Mouse (Mus musculus) G1E (cell line): Measurements from ENCODE around the gene Me1. TPM values are rescaled to one million over a fixed set of nuclear protein-coding genes. Genes with fewer than 3 reads are reported as not detected.

Source experiments
- ATAC-seq: 2 replicates; pipeline ENCODE4 v1.8.0; 2016; ENCODE audit warnings: mild to moderate bottlenecking; ENCODE audit not compliant: insufficient number of reproducible peaks, poor library complexity, low FRiP score, severe bottlenecking; ENCODE audit errors: extremely low read depth
- DNase-seq: peaks from one replicate; pipeline ENCODE4 v3.0.0; 2012; ENCODE audit warnings: low spot score
- H3K27me3 ChIP-seq: 2 replicates; pipeline ENCODE4 v1.6.1; 2012; ENCODE audit warnings: mild to moderate bottlenecking, low read length, inconsistent platforms; ENCODE audit not compliant: insufficient read depth
- H3K36me3 ChIP-seq: replicated peaks from 2 replicates; pipeline ENCODE3; 2012; ENCODE audit warnings: mild to moderate bottlenecking, inconsistent platforms
- H3K4me1 ChIP-seq: 2 replicates; pipeline ENCODE4 v1.6.1; 2012; ENCODE audit warnings: low read depth, low read length, inconsistent platforms, mixed read lengths; ENCODE audit not compliant: insufficient read depth
- H3K4me3 ChIP-seq: 2 replicates; pipeline ENCODE4 v1.5.1; 2012; ENCODE audit warnings: low read depth, mild to moderate bottlenecking, inconsistent platforms, low read length, moderate library complexity, mixed read lengths
- H3K9me3 ChIP-seq: replicated peaks from 2 replicates; pipeline ENCODE4 v1.6.1; 2012; ENCODE audit warnings: inconsistent platforms
- CTCF ChIP-seq: IDR thresholded peaks from 2 replicates; pipeline ENCODE4 v1.5.1; 2012; ENCODE audit warnings: low read depth, low read length, inconsistent platforms, mixed read lengths
- GATA1 ChIP-seq: IDR thresholded peaks from 2 replicates; pipeline ENCODE4 v1.6.1; 2012; ENCODE audit warnings: borderline replicate concordance, low read length, inconsistent platforms, mixed read lengths
- GATA2 ChIP-seq: IDR thresholded peaks from 2 replicates; pipeline ENCODE4 v1.6.1; 2012; ENCODE audit warnings: low read depth, low read length, inconsistent platforms, borderline replicate concordance
- POLR2AphosphoS5 ChIP-seq: IDR thresholded peaks from 2 replicates; pipeline ENCODE4 v1.6.1; 2012; ENCODE audit warnings: low read depth, low read length, inconsistent platforms; ENCODE audit not compliant: insufficient replicate concordance
- TAL1 ChIP-seq: conservative IDR thresholded peaks from 2 replicates; pipeline ENCODE4 v1.6.1; 2012; ENCODE audit warnings: low read depth, low read length, inconsistent platforms, mixed read lengths
- polyA plus RNA-seq: library from polyadenylated mRNA; stranded (reverse); fragments of >175 nt; gene quantifications from 2 replicates; pipeline ENCODE4 v1.2.3, GENCODE M21; 2012
- total RNA-seq, 2 experiments: library from RNA; stranded (forward) in 1 of 2; stranded (reverse) in 1 of 2; fragments of 200-1000 nt in 1 of 2; fragments of >200 nt in 1 of 2; fragmentation: Nextera tagmentation in 1 of 2; gene quantifications; 2 replicates each; pipeline ENCODE4 v1.2.3; 2014 to 2017

Me1 gene
- total and polyA plus RNA-seq, 3 experiments, result 1.7 to 3.1 (median 2.1) TPM

- TF ChIP-seq TAL1, result no peak
- TF ChIP-seq GATA2, result no peak
- TF ChIP-seq GATA1, result no peak
- no peak for TF ChIP-seq CTCF
- TF ChIP-seq POLR2AphosphoS5, result no peak
- Histone ChIP-seq H3K36me3 (no peaks in the 10 kb centered on the region), H3K27me3 (no peaks in the 10 kb centered on the region), H3K9me3 (no peaks in the 10 kb centered on the region), H3K4me3 (no peak overlapping the region), H3K4me1 (no peaks in the 10 kb centered on the region)
- no peak for ATAC-seq
- DNase-seq, result no peak
Observed at GRCm38 (mm10) chr9:86638771-86639170, 57.0 kb downstream of the Me1 start.

GRCm38 (mm10) chr9:86631153-86631552 is 64.6 kb downstream of the Me1 start:
- Histone ChIP-seq H3K9me3 (no peaks in the 10 kb centered on the region), H3K4me3 (no peak overlapping the region), H3K27me3 (no peaks in the 10 kb centered on the region), H3K36me3 (peaks cover 2% of the 10 kb centered on the region), H3K4me1 (no peaks in the 10 kb centered on the region)
- ATAC-seq (no peak), DNase-seq (no peak)
- no peak for TF ChIP-seq GATA1
- TF ChIP-seq GATA2, result no peak
- no peak for TF ChIP-seq CTCF
- no peak for TF ChIP-seq TAL1
- TF ChIP-seq POLR2AphosphoS5, result no peak

GRCm38 (mm10) chr9:86630352-86630931 is 65.3 kb downstream of the Me1 start:
- TF ChIP-seq TAL1 (no peak), GATA1 (no peak), CTCF (no peak), POLR2AphosphoS5 (no peak)
- no peaks in the 10 kb centered on the region for H3K27me3 ChIP-seq
- no peak for ATAC-seq
- no peak for DNase-seq
- no peaks in the 10 kb centered on the region for H3K9me3 ChIP-seq
- peaks cover 2% of the 10 kb centered on the region for H3K36me3 ChIP-seq
- no peaks in the 10 kb centered on the region for H3K4me1 ChIP-seq
- H3K4me3 ChIP-seq, result no peak overlapping the region

GRCm38 (mm10) chr9:86629379-86629778 is 66.4 kb downstream of the Me1 start:
- H3K27me3 ChIP-seq, result no peaks in the 10 kb centered on the region
- H3K9me3 ChIP-seq, result no peaks in the 10 kb centered on the region
- DNase-seq, result no peak
- no peak for ATAC-seq
- TF ChIP-seq GATA2 (no peak), TAL1 (no peak)
- H3K4me1 ChIP-seq, result no peaks in the 10 kb centered on the region
- H3K4me3 ChIP-seq, result no peak overlapping the region
- H3K36me3 ChIP-seq, result peaks cover 2% of the 10 kb centered on the region

- H3K9me3 ChIP-seq, result no peaks in the 10 kb centered on the region
- H3K36me3 ChIP-seq, result no peaks in the 10 kb centered on the region
- DNase-seq (no peak), ATAC-seq (no peak)
- no peaks in the 10 kb centered on the region for H3K4me1 ChIP-seq
- no peak overlapping the region for H3K4me3 ChIP-seq
- H3K27me3 ChIP-seq, result no peaks in the 10 kb centered on the region
- no peak for TF ChIP-seq CTCF
- TF ChIP-seq POLR2AphosphoS5, result no peak
- TF ChIP-seq TAL1, result no peak
- TF ChIP-seq GATA2, result no peak
- TF ChIP-seq GATA1, result no peak
Observed at GRCm38 (mm10) chr9:86627745-86628496, 67.8 kb downstream of the Me1 start.

GRCm38 (mm10) chr9:86626906-86627305 is 68.8 kb downstream of the Me1 start:
- H3K4me1 ChIP-seq, result no peaks in the 10 kb centered on the region

GRCm38 (mm10) chr9:86624781-86625180 is 71.0 kb downstream of the Me1 start:
- Histone ChIP-seq H3K36me3 (no peaks in the 10 kb centered on the region), H3K9me3 (no peaks in the 10 kb centered on the region), H3K4me1 (no peaks in the 10 kb centered on the region), H3K4me3 (no peak overlapping the region), H3K27me3 (no peaks in the 10 kb centered on the region)
- TF ChIP-seq CTCF (no peak), TAL1 (no peak), GATA2 (no peak), GATA1 (no peak), POLR2AphosphoS5 (no peak)
- no peak for DNase-seq
- no peak for ATAC-seq

More at GRCm38 (mm10) chr9:86626906-86627305, 68.8 kb downstream of the Me1 start:
- Histone ChIP-seq H3K9me3 (no peaks in the 10 kb centered on the region), H3K27me3 (no peaks in the 10 kb centered on the region), H3K4me3 (no peak overlapping the region), H3K36me3 (no peaks in the 10 kb centered on the region)
- no peak for TF ChIP-seq GATA1
- TF ChIP-seq GATA2, result no peak
- TF ChIP-seq POLR2AphosphoS5, result no peak
- TF ChIP-seq TAL1, result no peak
- TF ChIP-seq CTCF, result no peak
- no peak for ATAC-seq
- DNase-seq, result no peak
